Mouse (Mus musculus) neural tube, embryonic 10.5 days (tissue): ENCODE measurements at regions not wholly inside any gene's neighbourhood (a gene's known extent, or its start where the extent isn't known, plus 50 kb on each side); places are given as distances from the start of the nearest gene placed in this dataset.
A peak's percentile ranks its signal among the peaks of the same experiment; 100 is the strongest.

Source experiments
- DNase-seq: peaks from one replicate; pipeline ENCODE4 v3.0.0-alpha.2; 2017; ENCODE audit warnings: low spot score; ENCODE audit errors: extremely low spot score

GRCm38 (mm10) chr5:116914876-116915275, 201.0 kb downstream of the Suds3 start:
- peak; percentile 45 for DNase-seq

- DNase-seq = no peak
Observed at GRCm38 (mm10) chr5:116900846-116901245, 215.1 kb downstream of the Suds3 start.

- no peak for DNase-seq
Observed at GRCm38 (mm10) chr5:116897391-116897790, 218.5 kb downstream of the Suds3 start.

- DNase-seq = no peak
Observed at GRCm38 (mm10) chr5:116895036-116895783, 220.7 kb downstream of the Suds3 start.

- no peak for DNase-seq
Observed at GRCm38 (mm10) chr5:116894575-116894974, 221.3 kb downstream of the Suds3 start.

GRCm38 (mm10) chr5:116892877-116893276, 223.0 kb downstream of the Suds3 start:
- DNase-seq = no peak

- DNase-seq = no peak
Observed at GRCm38 (mm10) chr5:116889224-116889623, 226.7 kb downstream of the Suds3 start.

- DNase-seq = peak; percentile 23
Observed at GRCm38 (mm10) chr5:116886181-116887136, 229.5 kb downstream of the Suds3 start.

- DNase-seq = no peak
Observed at GRCm38 (mm10) chr5:116879761-116880160, 236.2 kb downstream of the Suds3 start.

- DNase-seq = no peak
Observed at GRCm38 (mm10) chr5:116874941-116875340, 241.0 kb downstream of the Suds3 start.

- no peak for DNase-seq
Observed at GRCm38 (mm10) chr5:116868115-116868514, 247.8 kb downstream of the Suds3 start.

- DNase-seq = no peak
Observed at GRCm38 (mm10) chr5:116864275-116864674, 251.6 kb downstream of the Suds3 start.

GRCm38 (mm10) chr5:116852691-116853090, 261.1 kb upstream of the Srrm4 start:
- no peak for DNase-seq

- DNase-seq = no peak
Observed at GRCm38 (mm10) chr5:116831874-116832273, 240.3 kb upstream of the Srrm4 start.

GRCm38 (mm10) chr5:116829771-116830170, 238.2 kb upstream of the Srrm4 start:
- peak; percentile 35 for DNase-seq

- DNase-seq = no peak
Observed at GRCm38 (mm10) chr5:116823260-116823659, 231.6 kb upstream of the Srrm4 start.

- DNase-seq = no peak
Observed at GRCm38 (mm10) chr5:116822141-116822540, 230.5 kb upstream of the Srrm4 start.

- no peak for DNase-seq
Observed at GRCm38 (mm10) chr5:116809799-116810198, 218.2 kb upstream of the Srrm4 start.

GRCm38 (mm10) chr5:116809001-116809759, 217.6 kb upstream of the Srrm4 start:
- DNase-seq = peak; percentile 52

- DNase-seq = no peak
Observed at GRCm38 (mm10) chr5:116797460-116797859, 205.8 kb upstream of the Srrm4 start.

GRCm38 (mm10) chr5:116795169-116795568, 203.6 kb upstream of the Srrm4 start:
- DNase-seq = no peak
